Mouse (Mus musculus) lung, adult 2 months (tissue): Measurements from ENCODE around the gene Gm9833.

Experiments
- CTCF ChIP-seq: fragments of 200-500 bp; IDR thresholded peaks from 2 replicates; pipeline ENCODE4 v1.5.1; 2011; ENCODE audit warnings: mild to moderate bottlenecking, low read length, control low read depth; ENCODE audit not compliant: insufficient read depth
- POLR2A ChIP-seq: fragments of 200-500 bp; IDR thresholded peaks from 2 replicates; pipeline ENCODE4 v1.6.1; 2011; ENCODE audit warnings: low read depth, mild to moderate bottlenecking, control low read depth, low read length, borderline replicate concordance; ENCODE audit errors: extremely low read depth

DNA sequence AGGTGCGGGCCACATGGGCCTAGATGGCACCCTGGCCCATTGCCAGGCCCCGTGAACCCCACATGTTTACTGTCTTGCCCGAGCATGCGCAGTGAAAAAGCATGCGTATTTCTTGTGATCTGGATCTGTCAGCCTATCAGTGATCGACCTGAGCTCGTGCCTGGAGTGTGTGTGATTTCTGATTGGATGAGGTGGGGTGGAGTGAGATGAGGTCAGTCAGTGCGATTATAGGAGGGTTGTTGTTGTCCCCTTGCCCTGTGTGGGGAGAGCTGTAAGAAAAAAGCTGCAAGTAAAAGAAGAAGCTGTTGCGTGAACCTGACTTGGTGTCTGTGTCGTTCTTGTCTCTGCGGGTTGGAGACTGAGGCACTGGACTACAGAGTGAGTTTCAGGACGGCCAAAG, 28.6 kb downstream of the Gm9833 start:
- TF ChIP-seq CTCF, result no peak
- no peak for TF ChIP-seq POLR2A
